Mouse (Mus musculus) liver, embryonic 14.5 days (tissue): ENCODE measurements around the gene Aoc1.

ENCODE experiments used
- CTCF ChIP-seq: IDR thresholded peaks from 2 replicates; pipeline ENCODE4 v1.5.1; 2016; ENCODE audit warnings: antibody characterized with exemption, low read depth, control low read depth
- EP300 ChIP-seq: IDR thresholded peaks from 2 replicates; pipeline ENCODE4 v1.6.1; 2016; ENCODE audit warnings: antibody characterized with exemption, low read depth

- TF ChIP-seq CTCF: no peak
- no peak for TF ChIP-seq EP300
Measured at GRCm38 (mm10) chr6:48836146-48836545, 36.5 kb upstream of the Aoc1 start.
